Mouse (Mus musculus) megakaryocyte progenitor cell, adult 5-6 weeks (primary cell): Measurements from ENCODE around the gene Cep41. TPM values are rescaled to one million over a fixed set of nuclear protein-coding genes. Genes with fewer than 3 reads are reported as not detected.

ENCODE experiments used
- ATAC-seq: replicated peaks from 2 replicates; pipeline ENCODE4 v1.8.0; 2016; ENCODE audit warnings: mild to moderate bottlenecking, moderate TSS enrichment, inconsistent platforms; ENCODE audit not compliant: poor library complexity
- total RNA-seq, 2 experiments: library from RNA; stranded (forward) in 1 of 2; stranded (reverse) in 1 of 2; fragments of 157-497, 149-512 nt in 1 of 2; fragments of 200-1000 nt in 1 of 2; gene quantifications; 2 replicates each; pipeline versions ENCODE4 v1.2.3 to v1.2.4; 2015 to 2017

Cep41 gene
- total RNA-seq (2015) (7.5 and 10.2 TPM in 2 replicates), total RNA-seq (2017) (5.2 and 8.4 TPM in 2 replicates)

GRCm38 (mm10) chr6:30693350-30693991 is at the start of gene Cep41:
Gene Cep41, minus strand, starts transcription at chr6:30693749.
- peak; percentile 99 for ATAC-seq

- ATAC-seq: no peak
These were observed 45.7 kb upstream of the Cep41 start for GRCm38 (mm10) chr6:30739177-30739747.

GRCm38 (mm10) chr6:30738464-30739006 is 45.0 kb upstream of the Cep41 start:
- no peak for ATAC-seq

GRCm38 (mm10) chr6:30737548-30738463 is 44.3 kb upstream of the Cep41 start:
- ATAC-seq: peak; percentile 10

- ATAC-seq: peak; percentile 70
These were observed 43.5 kb upstream of the Cep41 start for GRCm38 (mm10) chr6:30736864-30737547.

GRCm38 (mm10) chr6:30736372-30736762 is 42.8 kb upstream of the Cep41 start:
- ATAC-seq: no peak

GRCm38 (mm10) chr6:30735728-30736371 is 42.3 kb upstream of the Cep41 start:
- ATAC-seq: no peak

GRCm38 (mm10) chr6:30734988-30735727 is 41.6 kb upstream of the Cep41 start:
- ATAC-seq: no peak; the same call in 1 of the 2 replicates

- no peak for ATAC-seq
These were observed 40.9 kb upstream of the Cep41 start for GRCm38 (mm10) chr6:30734465-30734864.

- ATAC-seq: no peak
These were observed 39.1 kb upstream of the Cep41 start for GRCm38 (mm10) chr6:30732571-30733130.

- no peak for ATAC-seq
These were observed 36.9 kb upstream of the Cep41 start for GRCm38 (mm10) chr6:30730301-30730971.

GRCm38 (mm10) chr6:30723331-30723730 is 29.8 kb upstream of the Cep41 start, which contains the start of gene Mest:
Gene Mest, plus strand, starts transcription at chr6:30723547.
- ATAC-seq: no peak

- ATAC-seq: no peak
These were observed 29.0 kb upstream of the Cep41 start for GRCm38 (mm10) chr6:30722385-30723164.

- no peak for ATAC-seq
These were observed 23.2 kb upstream of the Cep41 start for GRCm38 (mm10) chr6:30716796-30717195.

GRCm38 (mm10) chr6:30714891-30715471 is 21.4 kb upstream of the Cep41 start:
- no peak for ATAC-seq

GRCm38 (mm10) chr6:30713896-30714295 is 20.3 kb upstream of the Cep41 start:
- ATAC-seq: no peak

GRCm38 (mm10) chr6:30713455-30713854 is 19.9 kb upstream of the Cep41 start:
- no peak for ATAC-seq
